Mouse (Mus musculus) ES-E14 (cell line): ENCODE data around the gene Ppil3.

Experiments used
- HCFC1 ChIP-seq: IDR thresholded peaks from 2 replicates; pipeline ENCODE4 v1.6.1; 2012; ENCODE audit warnings: low read length, inconsistent platforms, borderline replicate concordance; ENCODE audit not compliant: insufficient read depth
- ZC3H11A ChIP-seq: IDR thresholded peaks from 2 replicates; pipeline ENCODE4 v1.6.1; 2012; ENCODE audit warnings: low read depth, mild to moderate bottlenecking, inconsistent platforms, low read length, borderline replicate concordance
- ZNF384 ChIP-seq: IDR thresholded peaks from 2 replicates; pipeline ENCODE4 v1.6.1; 2012; ENCODE audit warnings: low read depth, low read length, inconsistent platforms

GRCm38 (mm10) chr1:58465042-58465441 lies 19.8 kb upstream of the Ppil3 start:
- TF ChIP-seq ZC3H11A = no peak
- no peak for TF ChIP-seq ZNF384
- no peak for TF ChIP-seq HCFC1
